Mouse (Mus musculus) B cell, adult (primary cell): ENCODE measurements around the gene Ncbp3. TPM values are rescaled to one million over a fixed set of nuclear protein-coding genes. Genes with fewer than 3 reads are reported as not detected.

Experiments
- total RNA-seq: library from RNA; stranded (reverse); gene quantifications from 4 replicates; pipeline ENCODE4 v1.2.4, GENCODE M21; 2023; ENCODE audit not compliant: inconsistent age

Gene Ncbp3
- 16.4 to 18.9 TPM (median 17.8 TPM) in 4 replicates for total RNA-seq

GRCm38 (mm10) chr11:73047542-73047996 is at the start of gene Ncbp3:
Gene Ncbp3, plus strand, starts transcription at chr11:73047783.

DNA sequence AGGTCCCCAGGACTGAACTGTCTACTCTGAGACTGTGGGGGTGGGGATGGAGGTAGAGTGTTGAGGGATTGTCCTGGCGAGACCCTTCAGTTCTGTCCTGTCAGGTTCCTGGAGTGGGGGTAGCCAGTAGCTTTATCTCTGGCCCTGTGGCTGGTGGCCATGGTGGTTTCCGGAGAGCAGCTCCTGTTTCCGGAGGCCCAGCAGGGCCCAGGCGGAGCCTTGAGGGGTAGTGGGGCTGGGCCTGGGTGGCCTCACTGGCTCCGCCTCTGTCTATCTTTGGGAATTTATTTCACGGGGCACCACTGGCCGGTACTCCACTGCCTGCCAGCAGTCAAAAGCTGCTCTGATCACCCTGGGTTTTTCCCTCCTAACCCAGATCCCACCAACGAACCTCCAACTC is 48.8 kb upstream of the Ncbp3 start, which contains the start of gene P2rx1:
Gene P2rx1, plus strand, starts transcription at position 333 of the 400 bp plus-strand sequence.

GRCm38 (mm10) chr11:73018471-73019146 is 29.0 kb upstream of the Ncbp3 start, which contains the start of gene Camkk1:
Gene Camkk1, plus strand, starts transcription at chr11:73019008.

GRCm38 (mm10) chr11:73090283-73090682 is 42.7 kb downstream of the Ncbp3 start, which contains the start of gene Itgae:
Gene Itgae, plus strand, starts transcription at chr11:73090583.

DNA sequence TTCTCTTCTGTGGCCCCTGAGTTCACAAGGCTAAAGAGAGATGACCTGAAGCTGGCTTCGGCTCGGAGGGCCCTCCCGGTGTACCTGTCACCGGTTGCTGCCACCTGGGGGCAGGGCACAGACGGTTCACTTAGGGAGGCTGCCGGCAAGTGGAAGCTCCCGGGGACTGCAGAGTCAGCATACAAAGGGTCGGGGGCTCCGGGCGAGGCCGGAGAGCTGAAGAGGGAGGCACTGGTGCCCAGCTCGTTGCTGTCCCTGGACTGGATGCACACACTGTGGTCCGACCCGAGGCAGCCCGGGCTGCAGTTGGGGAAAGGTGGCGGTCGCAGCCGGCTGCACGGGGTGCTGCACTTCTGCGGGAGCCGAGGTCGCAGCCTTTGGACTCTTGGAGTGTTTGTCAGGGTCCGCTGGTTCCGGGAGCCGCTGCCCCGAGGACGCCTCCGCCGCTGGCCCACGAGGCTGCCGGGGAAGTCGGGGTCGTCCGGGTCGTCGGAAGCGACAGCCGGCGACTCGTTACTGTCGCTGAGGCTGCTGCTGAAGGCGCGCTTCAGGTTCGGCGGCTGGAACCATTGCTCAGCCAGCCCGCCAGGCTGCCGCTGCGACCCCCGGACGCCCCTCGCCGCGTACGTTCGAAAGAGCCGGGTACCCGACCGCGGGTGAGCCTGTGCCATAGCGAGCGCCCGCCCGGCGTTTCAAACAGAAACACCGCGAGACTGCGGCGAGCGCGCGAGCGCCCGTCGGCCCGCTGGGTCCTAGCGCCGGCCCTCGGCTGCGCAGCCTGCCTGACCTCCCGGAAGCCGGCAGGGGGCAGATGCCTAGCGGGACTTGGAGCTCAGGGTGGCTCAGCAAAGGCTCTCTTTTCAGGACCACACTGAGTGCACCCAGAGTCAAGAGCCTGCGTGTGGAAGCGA is 90.3 kb downstream of the Ncbp3 start, which contains the start of gene Haspin:
Gene Haspin, minus strand, starts transcription at position 704 of the 911 bp plus-strand sequence.

Other genes with a start within 250 kb of the Ncbp3 start
- gene Atp2a3, start 86.6 kb upstream of the Ncbp3 start, total RNA-seq, result 500 to 559 TPM (median 543 TPM) in 4 replicates
- gene P2rx1, start 48.7 kb upstream of the Ncbp3 start, total RNA-seq, result 2.7 to 4.6 TPM (median 3.6 TPM) in 4 replicates
- 2.8 to 4.2 TPM (median 3.6 TPM) in 4 replicates for gene Camkk1, start 28.8 kb upstream of the Ncbp3 start, total RNA-seq
- gene Itgae, start 42.8 kb downstream of the Ncbp3 start, total RNA-seq, result 0.12 to 0.35 TPM (median 0.22 TPM) in 4 replicates
- gene Haspin, start 90.5 kb downstream of the Ncbp3 start, total RNA-seq, result 2.9 to 3.7 TPM (median 3.2 TPM) in 4 replicates
- gene P2rx5, start 112.6 kb downstream of the Ncbp3 start, total RNA-seq, result not detected in 4 replicates
- gene Emc6, start 129.3 kb downstream of the Ncbp3 start, total RNA-seq, result 44.2 to 53.5 TPM (median 50.1 TPM) in 4 replicates
- 3.9 to 9.7 TPM (median 4.7 TPM) in 4 replicates for gene Tax1bp3, start 129.3 kb downstream of the Ncbp3 start, total RNA-seq
- gene Ctns, start 151.3 kb downstream of the Ncbp3 start, total RNA-seq, result 24.1 to 31.5 TPM (median 26.0 TPM) in 4 replicates
- gene Shpk, start 151.7 kb downstream of the Ncbp3 start, total RNA-seq, result 2.8 to 4.0 TPM (median 3.5 TPM) in 4 replicates
- not detected in 4 replicates for gene Trpv1, start 186.5 kb downstream of the Ncbp3 start, total RNA-seq
- not detected in 4 replicates for gene Trpv3, start 219.6 kb downstream of the Ncbp3 start, total RNA-seq